Mouse (Mus musculus) lung, postnatal 0 days (tissue): Measurements from ENCODE around the gene Ift80.

Experiments
- CTCF ChIP-seq: IDR thresholded peaks from 2 replicates; pipeline ENCODE4 v1.5.1; 2016; ENCODE audit warnings: antibody characterized with exemption, mild to moderate bottlenecking
- EP300 ChIP-seq: IDR thresholded peaks from 2 replicates; pipeline ENCODE4 v1.6.1; 2016; ENCODE audit warnings: antibody characterized with exemption, mild to moderate bottlenecking, control low read depth

DNA sequence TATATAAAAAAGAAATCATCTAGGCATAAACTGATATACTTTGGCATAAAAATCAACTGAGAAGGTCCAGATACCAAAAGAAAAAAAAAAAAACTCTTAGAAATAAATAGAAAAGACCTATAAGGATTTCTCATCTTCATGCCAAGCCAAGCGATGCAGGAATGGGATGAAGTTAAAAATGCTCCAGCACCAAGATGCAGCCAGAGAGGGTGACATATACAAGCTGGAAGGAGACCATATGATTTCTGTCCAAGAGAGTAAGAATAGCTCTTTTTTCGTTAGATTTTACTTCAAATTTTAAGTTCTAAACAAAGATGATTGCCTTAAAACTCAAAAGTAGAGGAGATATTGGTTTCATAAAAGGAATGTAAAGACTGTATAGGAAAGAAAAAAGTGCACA lies 64.1 kb downstream of the Ift80 start:
- TF ChIP-seq CTCF: no peak
- no peak for TF ChIP-seq EP300
